Comparison of ENCODE assay signal across 14 mouse cellular contexts in genomic region chr8:83182784-83183183, GRCm38 (mm10). TPM values are rescaled to one million over a fixed set of nuclear protein-coding genes. Genes with fewer than 3 reads are reported as not detected.
DNase-seq lines count a peak whose midpoint lies in the region; ATAC-seq and TF ChIP-seq lines count a peak whose summit lies in the region.
"Had no signal": no experiment of that assay in that cellular context is flagged by ENCODE, and none has a peak within 500 bp of the region (broad histone marks: within the 10 kb centered on the region; RNA-seq: fewer than 3 reads in every experiment).

No protein-coding gene starts in this region.

- no peaks in the 10 kb centered on the region for H3K36me3 ChIP-seq in lung, embryonic 14.5 days (ENCODE audit: insufficient read depth)
- H3K36me3 ChIP-seq in hindbrain, embryonic 13.5 days = no peaks in the 10 kb centered on the region
- H3K36me3 ChIP-seq in neural tube, embryonic 14.5 days (ENCODE audit: control insufficient read depth, insufficient read depth, low read length) = no peaks in the 10 kb centered on the region
- H3K36me3 ChIP-seq: limb, embryonic 13.5 days had no signal

- 26% methylated on average over 5 of the region's 5 CpGs for WGBS in cerebellum, adult 2 months
- 60% methylated on average over 5 of the region's 5 CpGs for WGBS in lung, embryonic 14.5 days
- WGBS in hindbrain, embryonic 13.5 days = 49% methylated on average over 5 of the region's 5 CpGs
- WGBS in neural tube, embryonic 14.5 days = 36% methylated on average over 5 of the region's 5 CpGs

- ATAC-seq in lung, embryonic 14.5 days (ENCODE audit: insufficient read depth) = no peak
- ATAC-seq in hindbrain, embryonic 13.5 days (ENCODE audit: low FRiP score) = 0 out of 2 replicates have a peak, but pooled peaks have one; percentile 27
- no peak; the same call in 1 of the 2 replicates for ATAC-seq in neural tube, embryonic 14.5 days (ENCODE audit: low read depth)
- ATAC-seq: liver, postnatal 0 days had no signal

- no peak overlapping the region for H3K4me3 ChIP-seq in cerebellum, adult 2 months (replicated peaks; ENCODE audit: insufficient read depth, low read depth, low read length)
- H3K4me3 ChIP-seq in lung, embryonic 14.5 days (ENCODE audit: low read depth, low read length) = no peak overlapping the region
- no peak overlapping the region for H3K4me3 ChIP-seq in hindbrain, embryonic 13.5 days
- no peak overlapping the region for H3K4me3 ChIP-seq in neural tube, embryonic 14.5 days (ENCODE audit: low read depth, low read length)
- H3K4me3 ChIP-seq: limb, embryonic 13.5 days had no signal

- peak overlapping the region; percentile 34; the same call in 1 of the 2 replicates for H3K27ac ChIP-seq in cerebellum, adult 2 months (ENCODE audit: insufficient read depth, low read length)
- peak overlapping the region; percentile 51 for H3K27ac ChIP-seq in lung, embryonic 14.5 days (ENCODE audit: low read depth)
- H3K27ac ChIP-seq in hindbrain, embryonic 13.5 days = peak overlapping the region; percentile 74
- H3K27ac ChIP-seq in neural tube, embryonic 14.5 days (ENCODE audit: low read depth, low read length) = peak overlapping the region; percentile 28; the same call in 1 of the 2 replicates
- H3K27ac ChIP-seq: kidney, postnatal 0 days; limb, embryonic 13.5 days had no signal

- TF ChIP-seq CTCF in cerebellum, adult 2 months (IDR thresholded peaks at IDR 0.05; ENCODE audit: borderline replicate concordance, insufficient read depth, low read depth, low read length) = no peak
- no peak for TF ChIP-seq CTCF in lung, embryonic 14.5 days (IDR thresholded peaks at IDR 0.05; ENCODE audit: low read depth)

- H3K4me1 ChIP-seq in cerebellum, adult 2 months (ENCODE audit: control insufficient read depth, insufficient read depth, low read length) = peaks cover 21% of the 10 kb centered on the region
- no peaks in the 10 kb centered on the region; the same call in 1 of the 2 replicates for H3K4me1 ChIP-seq in lung, embryonic 14.5 days (ENCODE audit: insufficient read depth)
- H3K4me1 ChIP-seq in hindbrain, embryonic 13.5 days (replicated peaks) = peaks cover 57% of the 10 kb centered on the region
- H3K4me1 ChIP-seq in neural tube, embryonic 14.5 days (ENCODE audit: control insufficient read depth, insufficient read depth, low read length) = peaks cover 16% of the 10 kb centered on the region; the same call in 1 of the 2 replicates

- H3K9me3 ChIP-seq in lung, embryonic 14.5 days (ENCODE audit: low read depth, low read length) = no peaks in the 10 kb centered on the region
- no peaks in the 10 kb centered on the region for H3K9me3 ChIP-seq in hindbrain, embryonic 13.5 days
- H3K9me3 ChIP-seq in neural tube, embryonic 14.5 days (ENCODE audit: control insufficient read depth, low read length) = no peaks in the 10 kb centered on the region
- H3K9me3 ChIP-seq: limb, embryonic 13.5 days had no signal

- TF ChIP-seq POLR2A in cerebellum, adult 2 months (IDR thresholded peaks at IDR 0.05; ENCODE audit: borderline replicate concordance, insufficient read depth, low read length) = no peak

- H3K4me2 ChIP-seq in lung, embryonic 14.5 days = no peak overlapping the region
- no peak overlapping the region for H3K4me2 ChIP-seq in hindbrain, embryonic 13.5 days
- H3K4me2 ChIP-seq in neural tube, embryonic 14.5 days (ENCODE audit: low read depth, low read length) = no peak overlapping the region
- H3K4me2 ChIP-seq: limb, embryonic 13.5 days had no signal

- H3K27me3 ChIP-seq in cerebellum, adult 2 months (ENCODE audit: control insufficient read depth, insufficient read depth, low read length) = no peaks in the 10 kb centered on the region
- no peaks in the 10 kb centered on the region for H3K27me3 ChIP-seq in lung, embryonic 14.5 days (ENCODE audit: insufficient read depth, low read length)
- no peaks in the 10 kb centered on the region for H3K27me3 ChIP-seq in hindbrain, embryonic 13.5 days
- H3K27me3 ChIP-seq in neural tube, embryonic 14.5 days (ENCODE audit: control insufficient read depth, insufficient read depth, low read length) = no peaks in the 10 kb centered on the region
- H3K27me3 ChIP-seq: limb, embryonic 13.5 days had no signal

- no peak overlapping the region for H3K9ac ChIP-seq in lung, embryonic 14.5 days
- H3K9ac ChIP-seq in hindbrain, embryonic 13.5 days = peak overlapping the region; percentile 39; the same call in 1 of the 2 replicates
- H3K9ac ChIP-seq in neural tube, embryonic 14.5 days (replicated peaks; ENCODE audit: low read depth, low read length) = no peak overlapping the region
- H3K9ac ChIP-seq: limb, embryonic 13.5 days; liver, postnatal 0 days had no signal

- DNase-seq in cerebellum, adult 2 months = no peak
- DNase-seq in cerebellum, adult 18-20 months = no peak
- DNase-seq in lung, embryonic 14.5 days = no peak
- no peak for DNase-seq in lung, postnatal 25 days (ENCODE audit: low spot score)
- no peak for DNase-seq in cerebellum, postnatal 14 days
- no peak for DNase-seq in spleen, postnatal 36 days (ENCODE audit: low spot score in 2 of 2)
- DNase-seq: heart, postnatal 4 days; layer of hippocampus, postnatal 36 days; liver, postnatal 0 days; right cerebral cortex, postnatal 4 days had no signal

RNA-seq across cellular contexts. Expression of gene Gm10645, which starts 16.8 kb away (rescaled TPM):
- polyA plus RNA-seq in cerebellum, adult 2 months (2012; rRNA removed) = 1.4 and 1.6 TPM in 2 replicates
- 1.2 TPM in 2 replicates for polyA plus RNA-seq in lung, embryonic 14.5 days (2014; fragmentation: Nextera tagmentation; extraction: Ambion mirVana)
- polyA plus RNA-seq in hindbrain, embryonic 13.5 days (2015; fragmentation: Nextera tagmentation; extraction: Ambion mirVana) = 6.9 and 7.3 TPM in 2 replicates
- 9.8 and 14.2 TPM in 2 replicates for polyA plus RNA-seq in neural tube, embryonic 14.5 days (2014; fragmentation: Nextera tagmentation; extraction: Ambion mirVana)

RNA-seq across cellular contexts. Expression of gene Tbc1d9, which starts 17.6 kb away (rescaled TPM):
- 79.8 and 89.8 TPM in 2 replicates for polyA plus RNA-seq in cerebellum, adult 2 months (2012; rRNA removed)
- polyA plus RNA-seq in lung, embryonic 14.5 days (2014; fragmentation: Nextera tagmentation; extraction: Ambion mirVana) = 1.4 and 2.2 TPM in 2 replicates
- 15.9 and 16.4 TPM in 2 replicates for polyA plus RNA-seq in hindbrain, embryonic 13.5 days (2015; fragmentation: Nextera tagmentation; extraction: Ambion mirVana)
- 19.0 and 19.7 TPM in 2 replicates for polyA plus RNA-seq in neural tube, embryonic 14.5 days (2014; fragmentation: Nextera tagmentation; extraction: Ambion mirVana)
